Mouse (Mus musculus) CH12.LX (cell line): Measurements from ENCODE around the gene Tmem170b. TPM values are rescaled to one million over a fixed set of nuclear protein-coding genes. Genes with fewer than 3 reads are reported as not detected.

Experiments
- DNase-seq: peaks from one replicate; pipeline ENCODE4 v3.0.0-alpha.2; 2013; ENCODE audit errors: extremely low read depth
- H3K27ac ChIP-seq: 2 replicates; pipeline ENCODE4 v1.5.1; 2012; ENCODE audit warnings: low read depth, mild to moderate bottlenecking, control low read depth, moderate library complexity; ENCODE audit not compliant: insufficient read depth
- H3K27me3 ChIP-seq: replicated peaks from 2 replicates; pipeline ENCODE3; 2012; ENCODE audit warnings: inconsistent platforms
- H3K36me3 ChIP-seq, 2 experiments: replicated peaks in 1 of 2; 2 replicates each; pipeline versions ENCODE3 to v1.6.1; 2012; ENCODE audit warnings: inconsistent platforms in 1 of 2, low read length in 1 of 2, mild to moderate bottlenecking in 1 of 2, mixed read lengths in 1 of 2, moderate library complexity in 1 of 2; ENCODE audit not compliant: control insufficient read depth in 1 of 2, insufficient read depth in 1 of 2
- H3K4me1 ChIP-seq, 2 experiments: 2 replicates each; pipeline ENCODE4 v1.6.1; 2012; ENCODE audit warnings: inconsistent platforms in 1 of 2, moderate library complexity in 1 of 2; ENCODE audit not compliant: insufficient read depth in 2 of 2, control insufficient read depth in 1 of 2
- H3K4me2 ChIP-seq: 2 replicates; pipeline ENCODE4 v1.6.1; 2012; ENCODE audit warnings: low read depth, mild to moderate bottlenecking, control low read depth; ENCODE audit not compliant: poor library complexity, insufficient read depth, severe bottlenecking
- H3K4me3 ChIP-seq, 3 experiments: fragments of 150-350 bp in 1 of 3; sonication (generic) in 1 of 3; replicated peaks in 1 of 3; 2 replicates each; pipeline versions ENCODE3 to v1.5.1; 2011 to 2012; ENCODE audit warnings: low read depth in 2 of 3, low read length in 2 of 3, mild to moderate bottlenecking in 2 of 3, moderate library complexity in 2 of 3, control low read depth in 1 of 3, improper control_type of control experiment in 1 of 3, inconsistent platforms in 1 of 3, mixed read lengths in 1 of 3; ENCODE audit not compliant: poor library complexity in 1 of 3
- H3K79me2 ChIP-seq: replicated peaks from 2 replicates; pipeline ENCODE4 v1.6.1; 2012; ENCODE audit warnings: mild to moderate bottlenecking, moderate library complexity; ENCODE audit not compliant: control insufficient read depth, poor library complexity, insufficient read depth, severe bottlenecking; ENCODE audit errors: extremely low read depth
- H3K9ac ChIP-seq: 2 replicates; pipeline ENCODE4 v1.6.1; 2012; ENCODE audit warnings: low read depth, mild to moderate bottlenecking, control low read depth, moderate library complexity; ENCODE audit not compliant: insufficient read depth
- H3K9me3 ChIP-seq: replicated peaks from 2 replicates; pipeline ENCODE3; 2012; ENCODE audit warnings: low read length, inconsistent platforms, mixed read lengths
- CHD2 ChIP-seq: IDR thresholded peaks from 2 replicates; pipeline ENCODE4 v1.6.1; 2011; ENCODE audit warnings: low read length, improper control_type of control experiment
- CTCF ChIP-seq, 2 experiments: IDR thresholded peaks in 1 of 2; conservative IDR thresholded peaks in 1 of 2; 2 replicates each; pipeline ENCODE4 v1.5.1; 2011 to 2012; ENCODE audit warnings: low read depth in 2 of 2, low read length in 2 of 2, improper control_type of control experiment in 1 of 2, inconsistent platforms in 1 of 2, mild to moderate bottlenecking in 1 of 2, moderate library complexity in 1 of 2
- E2F4 ChIP-seq: IDR thresholded peaks from 2 replicates; pipeline ENCODE4 v1.6.1; 2011; ENCODE audit warnings: low read depth, low read length, improper control_type of control experiment; ENCODE audit not compliant: insufficient replicate concordance
- EP300 ChIP-seq: IDR thresholded peaks from 2 replicates; pipeline ENCODE4 v1.6.1; 2011; ENCODE audit warnings: low read length, improper control_type of control experiment
- ETS1 ChIP-seq: conservative IDR thresholded peaks from 2 replicates; pipeline ENCODE4 v1.6.1; 2012; ENCODE audit warnings: low read depth, mild to moderate bottlenecking, inconsistent platforms, low read length, improper control_type of control experiment, moderate library complexity
- IRF4 ChIP-seq: IDR thresholded peaks from 2 replicates; pipeline ENCODE4 v1.6.1; 2014; ENCODE audit warnings: low read depth, mild to moderate bottlenecking, inconsistent platforms, low read length, improper control_type of control experiment
- JUN ChIP-seq: IDR thresholded peaks from 2 replicates; pipeline ENCODE4 v1.6.1; 2011; ENCODE audit warnings: low read depth, mild to moderate bottlenecking, low read length, improper control_type of control experiment, moderate library complexity; ENCODE audit not compliant: insufficient read depth
- MAFK ChIP-seq: IDR thresholded peaks from 2 replicates; pipeline ENCODE4 v1.6.1; 2011; ENCODE audit warnings: low read length, improper control_type of control experiment; ENCODE audit not compliant: insufficient replicate concordance
- MAX ChIP-seq: IDR thresholded peaks from 2 replicates; pipeline ENCODE4 v1.6.1; 2011; ENCODE audit warnings: low read length, improper control_type of control experiment
- MEF2A ChIP-seq: IDR thresholded peaks from 2 replicates; pipeline ENCODE4 v1.6.1; 2014; ENCODE audit warnings: low read depth, mild to moderate bottlenecking, inconsistent platforms, low read length, improper control_type of control experiment, borderline replicate concordance
- NELFE ChIP-seq: IDR thresholded peaks from 2 replicates; pipeline ENCODE4 v1.6.1; 2011; ENCODE audit warnings: low read depth, low read length, improper control_type of control experiment
- NRF1 ChIP-seq: IDR thresholded peaks from 2 replicates; pipeline ENCODE4 v1.6.1; 2014; ENCODE audit warnings: low read depth, mild to moderate bottlenecking, inconsistent platforms, low read length, improper control_type of control experiment, moderate library complexity
- POLR2A ChIP-seq: IDR thresholded peaks from 2 replicates; pipeline ENCODE4 v1.6.1; 2011; ENCODE audit warnings: low read depth, mild to moderate bottlenecking, improper control_type of control experiment, low read length
- RCOR1 ChIP-seq: conservative IDR thresholded peaks from 2 replicates; pipeline ENCODE4 v1.6.1; 2012; ENCODE audit warnings: low read depth, mild to moderate bottlenecking, inconsistent platforms, low read length, improper control_type of control experiment
- TBP ChIP-seq: conservative IDR thresholded peaks from 2 replicates; pipeline ENCODE4 v1.6.1; 2011; ENCODE audit warnings: low read depth, low read length, improper control_type of control experiment
- TCF12 ChIP-seq: IDR thresholded peaks from 2 replicates; pipeline ENCODE4 v1.6.1; 2014; ENCODE audit warnings: low read depth, mild to moderate bottlenecking, inconsistent platforms, low read length, improper control_type of control experiment
- USF2 ChIP-seq: conservative IDR thresholded peaks from 2 replicates; pipeline ENCODE4 v1.6.1; 2011; ENCODE audit warnings: low read depth, low read length, improper control_type of control experiment
- ZC3H11A ChIP-seq: IDR thresholded peaks from 2 replicates; pipeline ENCODE4 v1.6.1; 2012; ENCODE audit warnings: low read depth, mild to moderate bottlenecking, inconsistent platforms, low read length, improper control_type of control experiment
- ZKSCAN1 ChIP-seq: IDR thresholded peaks from 2 replicates; pipeline ENCODE4 v1.6.1; 2012; ENCODE audit warnings: low read depth, inconsistent platforms, low read length, improper control_type of control experiment, borderline replicate concordance
- ZNF384 ChIP-seq: IDR thresholded peaks from 2 replicates; pipeline ENCODE4 v1.6.1; 2012; ENCODE audit warnings: low read depth, low read length, improper control_type of control experiment, inconsistent platforms
- dilution Hi-C: fragments of 300-500 bp; cut with MboI; formaldehyde crosslinking; loops from 2 replicates; pipeline ENCODE4 v1.14.3; 2020; ENCODE audit warnings: low sequenced_read_pairs; ENCODE audit not compliant: extremely low pct_unique_long_range_greater_than_20kb, extremely low pct_ligation_motif_present
- in situ Hi-C: fragments of 300-500 bp; cut with MboI; formaldehyde crosslinking; loops from 3 replicates; pipeline ENCODE4 v1.14.3; 2019; ENCODE audit warnings: low sequenced_read_pairs, low pct_ligation_motif_present, low pct_unique_long_range_greater_than_20kb, mixed read lengths
- polyA plus RNA-seq: library from polyadenylated mRNA; unstranded; fragments of >175 nt; gene quantifications from 2 replicates; pipeline ENCODE4 v1.2.1, GENCODE M21; 2012; ENCODE audit warnings: low read depth; ENCODE audit not compliant: insufficient read length
- total RNA-seq, 2 experiments: library from RNA; depleted of rRNA; stranded (reverse); fragments of 300-350 nt in 1 of 2; fragments of >200 nt in 1 of 2; gene quantifications; 2 replicates each; pipeline ENCODE4 v1.2.3; 2012 to 2014

Tmem170b gene
- total and polyA plus RNA-seq, 3 experiments: 5.0 to 5.9 (median 5.5) TPM

- Histone ChIP-seq H3K27ac (no peak overlapping the region), H3K9me3 (no peaks in the 10 kb centered on the region), H3K4me1 (0 out of 4 replicates have a peak, but pooled peaks cover 0 to 3% of the 10 kb centered on the region in 2 experiments)
Measured at GRCm38 (mm10) chr13:41653791-41654190, 48.1 kb downstream of the Tmem170b start.

GRCm38 (mm10) chr13:41655576-41656090 lies 49.9 kb downstream of the Tmem170b start:
- Histone ChIP-seq H3K4me3 (no peak overlapping the region), H3K27ac (no peak overlapping the region), H3K27me3 (no peaks in the 10 kb centered on the region), H3K4me1 (0 out of 4 replicates have a peak, but pooled peaks cover 0 to 3% of the 10 kb centered on the region in 2 experiments), H3K79me2 (no peaks in the 10 kb centered on the region), H3K4me2 (no peak overlapping the region), H3K36me3 (no peaks in the 10 kb centered on the region), H3K9me3 (no peaks in the 10 kb centered on the region), H3K9ac (no peak overlapping the region)
- dilution Hi-C loops (no loop called here), in situ Hi-C loops (no loop called here)
- DNase-seq: no peak
- TF ChIP-seq CHD2: no peak
- TF ChIP-seq JUN: no peak
- TF ChIP-seq RCOR1: no peak
- no peak for TF ChIP-seq ZNF384
- TF ChIP-seq NELFE: no peak
- TF ChIP-seq ETS1: no peak
- no peak for TF ChIP-seq USF2
- TF ChIP-seq POLR2A: no peak
- no peak for TF ChIP-seq IRF4
- no peak for TF ChIP-seq NRF1
- TF ChIP-seq ZKSCAN1: no peak
- no peak for TF ChIP-seq ZC3H11A
- no peak for TF ChIP-seq MEF2A
- TF ChIP-seq TCF12: no peak
- TF ChIP-seq MAX: no peak
- no peak for TF ChIP-seq CTCF (conservative IDR thresholded peaks at IDR 0.05 in 1 of 2, IDR thresholded peaks at IDR 0.05 in 1 of 2; ENCODE audit: low read depth in 2 of 2, low read length in 2 of 2)
- no peak for TF ChIP-seq TBP
- no peak for TF ChIP-seq EP300
- no peak for TF ChIP-seq E2F4

More at GRCm38 (mm10) chr13:41653791-41654190, 48.1 kb downstream of the Tmem170b start:
- H3K36me3 ChIP-seq: no peaks in the 10 kb centered on the region
- dilution Hi-C loops (no loop called here), in situ Hi-C loops (no loop called here)
- no peak overlapping the region for H3K9ac ChIP-seq
- no peak overlapping the region for H3K4me3 ChIP-seq
- TF ChIP-seq ZNF384 (no peak), JUN (no peak), MAFK (no peak)
- H3K4me2 ChIP-seq: no peak overlapping the region
- no peaks in the 10 kb centered on the region for H3K79me2 ChIP-seq
- no peaks in the 10 kb centered on the region for H3K27me3 ChIP-seq
- no peak for DNase-seq
